Mouse (Mus musculus) spleen, adult 2 months (tissue): ENCODE results near the gene Tcf20.

ENCODE experiments used
- CTCF ChIP-seq: fragments of 200-500 bp; IDR thresholded peaks from 2 replicates; pipeline ENCODE4 v1.5.1; 2011; ENCODE audit warnings: mild to moderate bottlenecking, inconsistent platforms; ENCODE audit not compliant: insufficient read depth, insufficient read length, insufficient replicate concordance; ENCODE audit errors: extremely low read depth
- POLR2A ChIP-seq: fragments of 200-500 bp; IDR thresholded peaks from 2 replicates; pipeline ENCODE4 v1.6.1; 2011; ENCODE audit warnings: low read depth, low read length, inconsistent platforms

DNA sequence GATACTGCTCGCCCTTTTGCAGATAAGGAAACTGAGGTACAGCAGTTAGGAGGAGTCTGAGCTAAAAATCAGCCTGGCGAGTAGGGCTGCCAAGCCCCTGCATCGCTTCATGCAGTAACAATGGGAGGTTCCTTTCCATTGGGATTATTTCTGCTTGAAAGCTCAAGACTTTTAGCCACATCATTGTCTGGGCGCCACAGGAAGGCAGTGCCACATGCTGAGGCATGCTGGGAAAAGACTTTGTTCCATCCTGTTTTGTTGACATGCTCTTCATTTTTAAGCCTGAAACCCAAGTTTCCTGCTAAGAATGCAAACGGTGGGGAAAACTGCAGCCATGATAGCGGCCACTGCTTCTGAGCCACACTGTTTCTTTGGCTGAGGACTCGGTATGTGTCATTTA is 83.1 kb downstream of the Tcf20 start:
- TF ChIP-seq POLR2A (no peak), CTCF (no peak)
